Mouse (Mus musculus) intestine, embryonic 16.5 days (tissue): ENCODE results near the gene Bcas1. TPM values are rescaled to one million over a fixed set of nuclear protein-coding genes. Genes with fewer than 3 reads are reported as not detected.

Experiments
- ATAC-seq: fragments of 200-750 bp; cut with Nextera tagmentation; 2 replicates; pipeline ENCODE4 v1.8.0; 2017; ENCODE audit warnings: moderate TSS enrichment, moderate library complexity
- H3K27ac ChIP-seq: fragments of 300-500 bp; sonication (generic); 2 replicates; pipeline ENCODE4 v1.5.1; 2014; ENCODE audit warnings: mild to moderate bottlenecking, low read length
- H3K27me3 ChIP-seq: fragments of 300-500 bp; sonication (generic); replicated peaks from 2 replicates; pipeline ENCODE4 v1.6.1; 2014; ENCODE audit warnings: low read length, control low read depth, mixed read lengths; ENCODE audit not compliant: control insufficient read depth, insufficient read depth
- H3K36me3 ChIP-seq: fragments of 300-500 bp; sonication (generic); 2 replicates; pipeline ENCODE4 v1.6.1; 2014; ENCODE audit warnings: low read length, control low read depth; ENCODE audit not compliant: control insufficient read depth, insufficient read depth
- H3K4me1 ChIP-seq: fragments of 300-500 bp; sonication (generic); 2 replicates; pipeline ENCODE4 v1.6.1; 2014; ENCODE audit warnings: low read length, control low read depth, mixed read lengths; ENCODE audit not compliant: control insufficient read depth, insufficient read depth
- H3K4me2 ChIP-seq: fragments of 300-500 bp; sonication (generic); 2 replicates; pipeline ENCODE4 v1.6.1; 2014; ENCODE audit warnings: low read depth, low read length, control low read depth
- H3K4me3 ChIP-seq: fragments of 300-500 bp; sonication (generic); 2 replicates; pipeline ENCODE4 v1.5.1; 2014; ENCODE audit warnings: mild to moderate bottlenecking, low read length
- H3K9ac ChIP-seq: fragments of 300-500 bp; sonication (generic); 2 replicates; pipeline ENCODE4 v1.6.1; 2014; ENCODE audit warnings: low read depth, low read length
- H3K9me3 ChIP-seq: fragments of 300-500 bp; sonication (generic); 2 replicates; pipeline ENCODE4 v1.6.1; 2016; ENCODE audit warnings: low read length, control low read depth; ENCODE audit not compliant: control insufficient read depth
- WGBS: fragments of 180-500 bp; shearing (Covaris S2); extraction: QIAGEN DNeasy Blood & Tissue Kit; methylation state at CpG from one replicate; pipeline ENCODE4 v1.1.7; 2014; 5-methylcytosine and 5-hydroxymethylcytosine counted together
- polyA plus RNA-seq: library from polyadenylated mRNA; unstranded; fragments of >200 nt; fragmentation: Nextera tagmentation; extraction: Ambion mirVana; gene quantifications from 2 replicates; pipeline ENCODE4 v1.2.1, GENCODE M21; 2015

Gene Bcas1
- polyA plus RNA-seq, 1 experiment from 2014 or later, result 12.1 TPM

GRCm38 (mm10) chr2:170365271-170365670 is 62.4 kb downstream of the Bcas1 start:
- Histone ChIP-seq H3K9ac (no peak overlapping the region), H3K4me1 (no peaks in the 10 kb centered on the region), H3K4me3 (no peak overlapping the region), H3K27ac (no peak overlapping the region), H3K36me3 (no peaks in the 10 kb centered on the region), H3K9me3 (no peaks in the 10 kb centered on the region), H3K27me3 (no peaks in the 10 kb centered on the region), H3K4me2 (no peak overlapping the region)
- peak; percentile 18; the same call in 1 of the 2 replicates for ATAC-seq
- 30% methylated on average over 3 of the region's 3 CpGs for WGBS

DNA sequence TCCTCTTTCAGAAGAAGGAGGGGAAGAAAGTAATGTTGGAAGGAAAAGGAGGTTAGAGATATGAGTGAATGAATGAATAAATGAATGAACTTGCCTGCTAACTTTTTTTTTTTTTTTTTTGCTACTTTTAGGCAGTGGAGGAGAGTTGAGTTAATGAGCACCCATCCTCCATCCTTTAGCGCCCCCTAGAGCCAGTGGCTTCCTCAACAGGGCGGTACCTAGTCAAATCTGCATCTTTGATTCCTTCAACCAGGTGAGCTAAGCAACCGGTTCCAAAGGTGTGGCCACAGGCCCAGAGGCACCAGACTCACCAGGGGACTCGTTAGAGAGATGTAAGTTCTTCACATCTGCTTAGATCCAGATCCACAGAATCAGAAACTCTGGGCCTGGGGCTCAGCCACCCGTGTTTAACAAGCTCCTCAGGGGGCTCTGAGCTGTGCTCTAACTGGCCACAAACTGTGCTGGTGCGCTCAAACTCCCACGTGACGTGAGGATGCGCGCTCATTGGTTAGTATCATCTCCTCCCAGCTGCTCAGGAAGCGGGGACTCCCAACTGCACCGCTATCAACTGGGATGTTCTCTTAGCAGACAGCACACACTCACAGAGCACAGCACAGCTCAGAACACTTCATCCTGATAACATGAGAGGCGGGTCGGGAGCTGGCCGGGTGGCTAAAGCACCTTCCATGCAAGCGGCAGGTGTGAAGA is 70.8 kb downstream of the Bcas1 start:
- H3K4me1 ChIP-seq, result no peaks in the 10 kb centered on the region
- H3K4me3 ChIP-seq, result no peak overlapping the region
- no peak for ATAC-seq
- H3K9me3 ChIP-seq, result no peaks in the 10 kb centered on the region
- no peaks in the 10 kb centered on the region for H3K27me3 ChIP-seq
- no peak overlapping the region for H3K27ac ChIP-seq
- WGBS, result 62% methylated on average over 16 of the region's 16 CpGs
- H3K36me3 ChIP-seq, result no peaks in the 10 kb centered on the region
- no peak overlapping the region for H3K9ac ChIP-seq
- H3K4me2 ChIP-seq, result no peak overlapping the region

- Histone ChIP-seq H3K4me2 (peak overlapping the region; percentile 39), H3K4me3 (no peak overlapping the region), H3K27me3 (no peaks in the 10 kb centered on the region), H3K9me3 (no peaks in the 10 kb centered on the region), H3K4me1 (no peaks in the 10 kb centered on the region), H3K27ac (no peak overlapping the region), H3K9ac (no peak overlapping the region), H3K36me3 (no peaks in the 10 kb centered on the region)
- ATAC-seq, result peak; percentile 68
- WGBS, result 14% methylated on average over 10 of the region's 10 CpGs
Measured at GRCm38 (mm10) chr2:170354963-170355367, 72.7 kb downstream of the Bcas1 start.

- Histone ChIP-seq H3K4me2 (no peak overlapping the region), H3K4me3 (no peak overlapping the region), H3K27ac (no peak overlapping the region), H3K4me1 (no peaks in the 10 kb centered on the region), H3K36me3 (no peaks in the 10 kb centered on the region), H3K9ac (no peak overlapping the region), H3K9me3 (no peaks in the 10 kb centered on the region), H3K27me3 (no peaks in the 10 kb centered on the region)
- no peak for ATAC-seq
- 90% methylated on average over 4 of the region's 4 CpGs for WGBS
Measured at GRCm38 (mm10) chr2:170352273-170352672, 75.4 kb downstream of the Bcas1 start.

DNA sequence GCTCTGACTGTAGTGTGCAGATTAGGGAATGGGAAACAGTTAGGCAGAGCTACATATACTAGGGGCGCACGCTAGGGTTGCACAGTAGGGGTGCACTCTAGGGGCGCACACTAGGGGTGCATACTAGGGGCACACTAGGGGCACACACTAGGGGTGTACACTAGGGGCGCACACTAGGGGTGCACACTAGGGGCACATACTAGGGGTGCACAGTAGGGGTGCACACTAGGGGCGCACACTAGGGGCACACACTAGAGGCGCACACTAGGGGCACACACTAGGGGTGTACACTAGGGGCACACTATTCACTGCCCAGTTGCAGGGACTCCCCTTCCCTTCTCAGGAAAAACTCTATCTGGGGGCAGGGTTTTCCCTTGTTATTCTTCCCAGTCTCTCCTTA is 75.8 kb downstream of the Bcas1 start:
- H3K36me3 ChIP-seq, result no peaks in the 10 kb centered on the region
- no peak overlapping the region for H3K4me3 ChIP-seq
- H3K27ac ChIP-seq, result no peak overlapping the region
- H3K4me1 ChIP-seq, result no peaks in the 10 kb centered on the region
- no peak for ATAC-seq
- H3K9ac ChIP-seq, result no peak overlapping the region
- H3K9me3 ChIP-seq, result no peaks in the 10 kb centered on the region
- WGBS, result 92% methylated on average over 6 of the region's 6 CpGs
- no peaks in the 10 kb centered on the region for H3K27me3 ChIP-seq
- no peak overlapping the region for H3K4me2 ChIP-seq

DNA sequence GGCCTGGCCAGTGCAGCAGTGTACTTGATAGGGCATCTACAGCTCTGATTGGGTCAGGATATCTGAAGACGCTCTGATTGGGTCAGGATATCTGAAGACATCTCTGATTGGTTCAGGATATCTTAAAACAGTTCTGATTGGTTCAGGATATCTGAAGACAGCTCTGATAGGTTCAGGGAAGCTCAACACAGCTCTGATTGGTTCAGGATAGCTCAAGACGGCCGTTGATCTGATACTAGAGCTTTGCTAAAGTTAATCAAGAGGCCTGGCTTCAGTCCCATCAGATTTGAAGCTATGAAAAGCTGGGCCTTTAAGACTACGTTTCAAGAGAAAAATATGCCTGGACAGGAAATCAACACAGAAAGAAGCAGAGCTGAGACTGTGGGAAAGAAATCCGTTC is 77.9 kb downstream of the Bcas1 start:
- no peak overlapping the region for H3K27ac ChIP-seq
- WGBS, result 71% methylated on average over 5 of the region's 5 CpGs
- peaks cover 16% of the 10 kb centered on the region for H3K4me1 ChIP-seq
- no peak overlapping the region for H3K9ac ChIP-seq
- no peak overlapping the region for H3K4me3 ChIP-seq
- H3K4me2 ChIP-seq, result no peak overlapping the region
- ATAC-seq, result no peak
- H3K9me3 ChIP-seq, result no peaks in the 10 kb centered on the region
- H3K27me3 ChIP-seq, result no peaks in the 10 kb centered on the region
- no peaks in the 10 kb centered on the region for H3K36me3 ChIP-seq

- Histone ChIP-seq H3K9ac (no peak overlapping the region), H3K4me2 (no peak overlapping the region), H3K4me3 (no peak overlapping the region), H3K27me3 (no peaks in the 10 kb centered on the region), H3K9me3 (no peaks in the 10 kb centered on the region), H3K27ac (no peak overlapping the region), H3K36me3 (no peaks in the 10 kb centered on the region), H3K4me1 (peaks cover 23% of the 10 kb centered on the region)
- no peak for ATAC-seq
- 74% methylated on average over 19 of the region's 19 CpGs for WGBS
Measured at GRCm38 (mm10) chr2:170349096-170349495, 78.5 kb downstream of the Bcas1 start.

DNA sequence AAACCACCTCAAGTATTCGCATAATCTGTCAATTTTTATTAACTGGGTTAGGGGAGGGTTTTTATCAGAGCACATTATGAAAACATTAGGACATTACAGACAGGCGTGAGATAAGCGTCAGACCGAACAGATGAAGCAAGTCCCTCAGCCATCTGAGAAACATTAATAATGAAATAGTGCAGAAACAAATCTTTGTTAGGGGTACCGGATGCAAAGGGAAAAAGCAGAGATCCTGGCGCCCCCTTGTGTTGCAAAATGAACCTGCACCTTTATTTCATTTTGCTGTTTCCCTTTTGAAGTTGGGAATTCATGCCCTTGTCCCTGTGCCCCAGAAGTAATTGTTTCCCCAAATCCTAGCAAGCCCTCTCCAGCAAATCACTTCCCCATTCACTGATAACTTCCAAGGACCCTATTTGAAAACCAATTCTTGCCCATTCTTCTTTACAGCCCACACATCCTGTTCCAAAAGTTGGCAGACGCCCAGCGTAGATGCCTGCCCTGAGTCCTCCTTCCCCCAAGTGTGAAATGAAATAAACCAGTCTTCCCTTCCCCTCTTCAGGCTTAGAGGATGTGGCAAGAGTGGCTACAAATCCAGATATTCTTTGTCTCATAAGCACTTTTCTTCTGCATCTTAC is 80.4 kb downstream of the Bcas1 start:
- 30% methylated on average over 8 of the region's 8 CpGs for WGBS
- Histone ChIP-seq H3K27me3 (no peaks in the 10 kb centered on the region), H3K9me3 (no peaks in the 10 kb centered on the region), H3K4me3 (no peak overlapping the region), H3K4me1 (peaks cover 37% of the 10 kb centered on the region), H3K36me3 (no peaks in the 10 kb centered on the region), H3K9ac (no peak overlapping the region), H3K27ac (no peak overlapping the region), H3K4me2 (no peak overlapping the region)
- ATAC-seq, result no peak

DNA sequence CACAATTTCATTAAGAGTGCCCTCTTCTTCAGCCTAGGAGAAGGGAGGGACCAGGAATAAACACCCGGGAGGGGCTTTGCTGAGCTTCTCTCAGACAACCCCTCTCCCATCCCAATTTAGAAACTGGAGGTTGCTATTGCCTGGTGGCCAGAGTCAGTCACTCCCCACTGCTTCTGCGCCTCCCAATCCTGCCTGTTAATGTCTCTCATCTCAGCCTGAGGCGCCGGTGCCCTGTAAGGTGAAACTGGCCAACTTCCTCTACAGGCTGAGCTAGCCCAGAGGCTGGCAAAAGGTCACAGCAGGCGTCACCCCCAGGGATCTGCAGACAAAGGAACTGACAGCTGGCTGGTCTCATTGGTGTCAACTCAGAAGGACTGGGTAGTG is 82.2 kb downstream of the Bcas1 start:
- Histone ChIP-seq H3K27me3 (no peaks in the 10 kb centered on the region), H3K9ac (peak overlapping the region; percentile 61), H3K4me1 (peaks cover 37% of the 10 kb centered on the region), H3K4me3 (no peak overlapping the region), H3K9me3 (no peaks in the 10 kb centered on the region), H3K4me2 (peak overlapping the region; percentile 45), H3K27ac (peak overlapping the region; percentile 98), H3K36me3 (no peaks in the 10 kb centered on the region)
- ATAC-seq, result peak; percentile 36
- 7% methylated on average over 5 of the region's 5 CpGs for WGBS
